Comparison of ENCODE assay signal across 13 mouse cellular contexts in genomic region chr13:58124989-58125388, GRCm38 (mm10). TPM values are rescaled to one million over a fixed set of nuclear protein-coding genes. Genes with fewer than 3 reads are reported as not detected.
DNase-seq lines count a peak whose midpoint lies in the region; ATAC-seq and TF ChIP-seq lines count a peak whose summit lies in the region.
"Had no signal": no experiment of that assay in that cellular context is flagged by ENCODE, and none has a peak within 500 bp of the region (broad histone marks: within the 10 kb centered on the region; RNA-seq: fewer than 3 reads in every experiment).

No protein-coding gene starts in this region.

- H3K9ac ChIP-seq in intestine, embryonic 14.5 days (ENCODE audit: low read length) = no peak overlapping the region
- H3K9ac ChIP-seq in intestine, embryonic 15.5 days = no peak overlapping the region
- H3K9ac ChIP-seq in CH12.LX (ENCODE audit: insufficient read depth, low read depth) = no peak overlapping the region
- no peak overlapping the region for H3K9ac ChIP-seq in hindbrain, embryonic 15.5 days

- H3K27ac ChIP-seq in intestine, embryonic 14.5 days (ENCODE audit: low read depth) = no peak overlapping the region
- no peak overlapping the region for H3K27ac ChIP-seq in intestine, embryonic 15.5 days
- no peak overlapping the region for H3K27ac ChIP-seq in CH12.LX (ENCODE audit: insufficient read depth, low read depth)
- H3K27ac ChIP-seq in embryonic facial prominence, embryonic 10.5 days (replicated peaks) = no peak overlapping the region
- H3K27ac ChIP-seq in hindbrain, embryonic 15.5 days (replicated peaks) = no peak overlapping the region
- H3K27ac ChIP-seq: macrophage had no signal

- TF ChIP-seq RAD21 in CH12.LX (IDR thresholded peaks at IDR 0.05; ENCODE audit: low read depth, low read length) = no peak

- peaks cover 41% of the 10 kb centered on the region for H3K4me1 ChIP-seq in intestine, embryonic 14.5 days (replicated peaks; ENCODE audit: control insufficient read depth, insufficient read depth, low read length)
- peaks cover 22% of the 10 kb centered on the region for H3K4me1 ChIP-seq in intestine, embryonic 15.5 days (replicated peaks)
- peaks cover 0 to 16% of the 10 kb centered on the region in 2 experiments; a peak in 3 of 4 replicates for H3K4me1 ChIP-seq in CH12.LX (ENCODE audit: control insufficient read depth in 1 of 2, insufficient read depth in 2 of 2)
- peaks cover 30% of the 10 kb centered on the region for H3K4me1 ChIP-seq in embryonic facial prominence, embryonic 10.5 days
- peaks cover 41% of the 10 kb centered on the region for H3K4me1 ChIP-seq in hindbrain, embryonic 15.5 days (replicated peaks)

- TF ChIP-seq CTCF in CH12.LX (conservative IDR thresholded peaks at IDR 0.05 in 1 of 2, IDR thresholded peaks at IDR 0.05 in 1 of 2; ENCODE audit: low read depth in 2 of 2, low read length in 2 of 2) = no peak

- ATAC-seq in intestine, embryonic 14.5 days (replicated peaks; ENCODE audit: low FRiP score, low TSS enrichment, low read depth) = no peak
- no peak for ATAC-seq in intestine, embryonic 15.5 days
- no peak for ATAC-seq in hindbrain, embryonic 15.5 days (ENCODE audit: low FRiP score, low read depth)

- peaks cover 22% of the 10 kb centered on the region for H3K79me2 ChIP-seq in CH12.LX (replicated peaks; ENCODE audit: control insufficient read depth, extremely low read depth, insufficient read depth, poor library complexity, severe bottlenecking)

- WGBS in intestine, embryonic 14.5 days = 43% methylated on average over 2 of the region's 2 CpGs
- 55% methylated on average over 2 of the region's 2 CpGs for WGBS in intestine, embryonic 15.5 days
- WGBS in embryonic facial prominence, embryonic 10.5 days = 65% methylated on average over 2 of the region's 2 CpGs
- 59% methylated on average over 2 of the region's 2 CpGs for WGBS in hindbrain, embryonic 15.5 days

- TF ChIP-seq EP300 in CH12.LX (IDR thresholded peaks at IDR 0.05; ENCODE audit: low read length) = no peak

- no peaks in the 10 kb centered on the region for H3K27me3 ChIP-seq in intestine, embryonic 14.5 days (replicated peaks; ENCODE audit: control insufficient read depth, insufficient read depth, low read length)
- H3K27me3 ChIP-seq in intestine, embryonic 15.5 days (replicated peaks) = no peaks in the 10 kb centered on the region
- H3K27me3 ChIP-seq in CH12.LX (replicated peaks) = no peaks in the 10 kb centered on the region
- no peaks in the 10 kb centered on the region for H3K27me3 ChIP-seq in embryonic facial prominence, embryonic 10.5 days (replicated peaks; ENCODE audit: low read depth, poor library complexity, severe bottlenecking)
- no peaks in the 10 kb centered on the region for H3K27me3 ChIP-seq in hindbrain, embryonic 15.5 days

- H3K4me2 ChIP-seq in intestine, embryonic 14.5 days (ENCODE audit: low read length) = 0 out of 2 replicates have a peak overlapping the region, but pooled peaks have one; percentile 69
- no peak overlapping the region for H3K4me2 ChIP-seq in intestine, embryonic 15.5 days (replicated peaks)
- no peak overlapping the region for H3K4me2 ChIP-seq in CH12.LX (ENCODE audit: insufficient read depth, low read depth, poor library complexity, severe bottlenecking)
- H3K4me2 ChIP-seq in hindbrain, embryonic 15.5 days = peak overlapping the region; percentile 5; the same call in 1 of the 2 replicates

- dilution Hi-C loops in CH12.LX (cut with MboI; ENCODE audit: extremely low pct_ligation_motif_present, extremely low pct_unique_long_range_greater_than_20kb, low sequenced_read_pairs) = no loop called here

- no peaks in the 10 kb centered on the region for H3K9me3 ChIP-seq in intestine, embryonic 14.5 days (ENCODE audit: control insufficient read depth, low read length)
- H3K9me3 ChIP-seq in intestine, embryonic 15.5 days = no peaks in the 10 kb centered on the region
- H3K9me3 ChIP-seq in CH12.LX (replicated peaks; ENCODE audit: low read length) = no peaks in the 10 kb centered on the region
- H3K9me3 ChIP-seq in embryonic facial prominence, embryonic 10.5 days = no peaks in the 10 kb centered on the region
- no peaks in the 10 kb centered on the region for H3K9me3 ChIP-seq in hindbrain, embryonic 15.5 days

- no peak for DNase-seq in intestine, embryonic 14.5 days (ENCODE audit: low spot score)
- no peak for DNase-seq in CH12.LX (ENCODE audit: extremely low read depth)
- no peak for DNase-seq in embryonic facial prominence, embryonic 10.5 days (ENCODE audit: low spot score)
- DNase-seq in Muller cell, postnatal 12 days (ENCODE audit: inconsistent ontology term) = no peak
- DNase-seq in thymus, postnatal 36 days = no peak
- DNase-seq in urinary bladder, adult 2 months (ENCODE audit: low spot score) = no peak
- DNase-seq: adrenal gland, postnatal 25 days; heart, postnatal 10 days; kidney, adult 8-10 months had no signal

- no peak overlapping the region for H3K4me3 ChIP-seq in intestine, embryonic 14.5 days (ENCODE audit: low read depth, low read length)
- no peak overlapping the region for H3K4me3 ChIP-seq in intestine, embryonic 15.5 days (replicated peaks)
- H3K4me3 ChIP-seq in CH12.LX (replicated peaks in 1 of 3; ENCODE audit: low read depth in 2 of 3, low read length in 2 of 3, poor library complexity in 1 of 3) = no peak overlapping the region
- peak overlapping the region; percentile 96; the same call in 1 of the 2 replicates for H3K4me3 ChIP-seq in embryonic facial prominence, embryonic 10.5 days
- H3K4me3 ChIP-seq in hindbrain, embryonic 15.5 days = no peak overlapping the region
- H3K4me3 ChIP-seq: erythroblast, embryonic 14.5 days had no signal

- peaks cover 15% of the 10 kb centered on the region for H3K36me3 ChIP-seq in intestine, embryonic 14.5 days (ENCODE audit: control insufficient read depth, insufficient read depth, low read length)
- no peaks in the 10 kb centered on the region for H3K36me3 ChIP-seq in intestine, embryonic 15.5 days
- peaks cover 0 to 9% of the 10 kb centered on the region in 2 experiments for H3K36me3 ChIP-seq in CH12.LX (replicated peaks in 1 of 2; ENCODE audit: control insufficient read depth in 1 of 2, insufficient read depth in 1 of 2, low read length in 1 of 2)
- peaks cover 27% of the 10 kb centered on the region for H3K36me3 ChIP-seq in embryonic facial prominence, embryonic 10.5 days (replicated peaks)
- H3K36me3 ChIP-seq in hindbrain, embryonic 15.5 days = no peaks in the 10 kb centered on the region

- TF ChIP-seq POLR2A in CH12.LX (IDR thresholded peaks at IDR 0.05; ENCODE audit: low read depth, low read length) = no peak

- in situ Hi-C loops in CH12.LX (cut with MboI; ENCODE audit: low pct_ligation_motif_present, low pct_unique_long_range_greater_than_20kb, low sequenced_read_pairs) = no loop called here

TF ChIP-seq in CH12.LX, 34 proteins besides CTCF, POLR2A, EP300 and RAD21:
- 0 out of 2 replicates have a peak, but pooled peaks have one; percentile 33 for TF ChIP-seq ZMIZ1 (IDR thresholded peaks at IDR 0.05; ENCODE audit: low read depth, low read length)
- no peak for TF ChIP-seq ZKSCAN1 (IDR thresholded peaks at IDR 0.05; ENCODE audit: borderline replicate concordance, low read depth, low read length)
- TF ChIP-seq SMC3 (IDR thresholded peaks at IDR 0.05; ENCODE audit: low read depth, low read length) = no peak
- no peak for TF ChIP-seq TCF12 (IDR thresholded peaks at IDR 0.05; ENCODE audit: low read depth, low read length)
- no peak for TF ChIP-seq UBTF (IDR thresholded peaks at IDR 0.05; ENCODE audit: low read depth, low read length)
- TF ChIP-seq TBP (conservative IDR thresholded peaks at IDR 0.05; ENCODE audit: low read depth, low read length) = no peak
- no peak for TF ChIP-seq USF1 (IDR thresholded peaks at IDR 0.05; ENCODE audit: low read depth, low read length)
- no peak for TF ChIP-seq ETS1 (conservative IDR thresholded peaks at IDR 0.05; ENCODE audit: low read depth, low read length)
- TF ChIP-seq JUND (conservative IDR thresholded peaks at IDR 0.05; ENCODE audit: low read depth, low read length) = no peak
- 0 out of 2 replicates have a peak, but pooled peaks have one; percentile 74 for TF ChIP-seq POLR2AphosphoS2 (IDR thresholded peaks at IDR 0.05; ENCODE audit: low read depth, low read length)
- no peak for TF ChIP-seq ELF1 (IDR thresholded peaks at IDR 0.05; ENCODE audit: low read depth, low read length)
- TF ChIP-seq MYC (IDR thresholded peaks at IDR 0.05; ENCODE audit: low read depth, low read length) = no peak

RNA-seq across cellular contexts. Expression of gene Hnrnpa0, which starts 3.4 kb away (rescaled TPM):
- polyA plus RNA-seq in intestine, embryonic 14.5 days (2014; fragmentation: Nextera tagmentation; extraction: Ambion mirVana) = 42.5 and 42.8 TPM in 2 replicates
- 28.2 and 36.2 TPM in 2 replicates for polyA plus RNA-seq in intestine, embryonic 15.5 days (2015; fragmentation: Nextera tagmentation; extraction: Ambion mirVana)
- total RNA-seq in CH12.LX (2012; rRNA removed) = 104 and 121 TPM in 2 replicates
- total RNA-seq in CH12.LX (2014; rRNA removed) = 124 and 126 TPM in 2 replicates
- polyA plus RNA-seq in CH12.LX (2012; ENCODE audit: insufficient read length, low read depth) = 125 and 139 TPM in 2 replicates
- polyA plus RNA-seq in embryonic facial prominence, embryonic 10.5 days (2016; fragmentation: Nextera tagmentation; extraction: Ambion mirVana) = 44.5 and 52.5 TPM in 2 replicates
- polyA plus RNA-seq in hindbrain, embryonic 15.5 days (2015; fragmentation: Nextera tagmentation; extraction: Ambion mirVana) = 39.6 and 41.7 TPM in 2 replicates
- polyA plus RNA-seq in urinary bladder, adult 2 months (2012; rRNA removed) = 77.7 and 79.7 TPM in 2 replicates

RNA-seq across cellular contexts. Expression of gene Klhl3, which starts 11.6 kb away (rescaled TPM):
- 3.0 and 3.3 TPM in 2 replicates for polyA plus RNA-seq in intestine, embryonic 14.5 days (2014; fragmentation: Nextera tagmentation; extraction: Ambion mirVana)
- 2.6 and 2.8 TPM in 2 replicates for polyA plus RNA-seq in intestine, embryonic 15.5 days (2015; fragmentation: Nextera tagmentation; extraction: Ambion mirVana)
- not detected in 2 replicates for total RNA-seq in CH12.LX (2012; rRNA removed)
- not detected in 2 replicates for total RNA-seq in CH12.LX (2014; rRNA removed)
- polyA plus RNA-seq in CH12.LX (2012; ENCODE audit: insufficient read length, low read depth) = not detected in 2 replicates
- 1.7 and 1.8 TPM in 2 replicates for polyA plus RNA-seq in embryonic facial prominence, embryonic 10.5 days (2016; fragmentation: Nextera tagmentation; extraction: Ambion mirVana)
- 12.6 and 14.0 TPM in 2 replicates for polyA plus RNA-seq in hindbrain, embryonic 15.5 days (2015; fragmentation: Nextera tagmentation; extraction: Ambion mirVana)
- 1.6 and 2.1 TPM in 2 replicates for polyA plus RNA-seq in urinary bladder, adult 2 months (2012; rRNA removed)
- polyA plus RNA-seq: erythroblast, embryonic 14.5 days had no signal

RNA-seq across cellular contexts. Expression of gene Idnk, which starts 32.5 kb away (rescaled TPM):
- polyA plus RNA-seq in intestine, embryonic 14.5 days (2014; fragmentation: Nextera tagmentation; extraction: Ambion mirVana) = 35.7 and 39.0 TPM in 2 replicates
- 43.0 and 44.0 TPM in 2 replicates for polyA plus RNA-seq in intestine, embryonic 15.5 days (2015; fragmentation: Nextera tagmentation; extraction: Ambion mirVana)
- 31.7 and 32.0 TPM in 2 replicates for total RNA-seq in CH12.LX (2012; rRNA removed)
- total RNA-seq in CH12.LX (2014; rRNA removed) = 24.2 and 25.5 TPM in 2 replicates
- 45.0 and 47.1 TPM in 2 replicates for polyA plus RNA-seq in CH12.LX (2012; ENCODE audit: insufficient read length, low read depth)
- polyA plus RNA-seq in embryonic facial prominence, embryonic 10.5 days (2016; fragmentation: Nextera tagmentation; extraction: Ambion mirVana) = 43.2 and 43.3 TPM in 2 replicates
- 54.2 and 55.9 TPM in 2 replicates for polyA plus RNA-seq in hindbrain, embryonic 15.5 days (2015; fragmentation: Nextera tagmentation; extraction: Ambion mirVana)
- 35.3 and 38.1 TPM in 2 replicates for polyA plus RNA-seq in urinary bladder, adult 2 months (2012; rRNA removed)

Comparison
In these comparisons a context has a peak if more than half of its experiments do, and no peak if none do; other contexts are left out.
1. H3K4me2 ChIP-seq: peak in intestine, embryonic 14.5 days (single experiment) and hindbrain, embryonic 15.5 days (single experiment); none in intestine, embryonic 15.5 days (single experiment) and CH12.LX (single experiment).